18 mouse cellular contexts compared by ENCODE assay signal in the genomic region with DNA sequence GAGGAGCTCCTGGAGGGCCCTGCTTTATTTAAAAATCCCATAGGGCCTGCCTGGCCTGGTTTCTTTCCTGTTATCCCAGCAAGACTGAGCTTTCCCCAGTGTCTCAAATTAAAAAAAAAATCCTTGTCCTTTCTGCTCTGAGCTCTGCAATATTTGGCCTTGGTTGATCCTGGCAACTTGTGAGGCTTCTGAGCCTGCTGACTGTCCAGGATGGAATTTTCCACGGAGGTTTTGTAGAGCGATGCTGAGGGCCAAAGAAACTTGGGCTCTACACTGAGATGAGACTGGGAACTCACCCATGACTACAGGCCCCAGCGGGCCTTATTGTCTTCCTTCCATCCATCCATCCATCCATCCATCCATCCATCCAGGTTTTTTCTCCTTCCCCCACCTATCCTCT.
DNase-seq lines count a peak whose midpoint lies in the region; TF ChIP-seq lines count a peak whose summit lies in the region.
"Had no signal": no experiment of that assay in that cellular context is flagged by ENCODE, and none has a peak within 500 bp of the region (broad histone marks: within the 10 kb centered on the region; RNA-seq: fewer than 3 reads in every experiment).

No protein-coding gene starts in this region.

- no peaks in the 10 kb centered on the region for H3K36me3 ChIP-seq in kidney, adult 2 months (ENCODE audit: control insufficient read depth, insufficient read depth, low read length)
- H3K36me3 ChIP-seq: embryonic facial prominence, embryonic 12.5 days; hindbrain, embryonic 10.5 days; limb, embryonic 15.5 days; liver, embryonic 15.5 days; midbrain, embryonic 13.5 days; neural tube, embryonic 15.5 days had no signal

- H3K27me3 ChIP-seq in kidney, adult 2 months (replicated peaks; ENCODE audit: control insufficient read depth, insufficient read depth, low read length) = no peaks in the 10 kb centered on the region
- H3K27me3 ChIP-seq: forebrain, embryonic 13.5 days; liver, embryonic 15.5 days; Patski had no signal

- no peak overlapping the region for H3K27ac ChIP-seq in kidney, adult 2 months (ENCODE audit: insufficient read depth, low read depth, low read length)
- H3K27ac ChIP-seq: embryonic facial prominence, embryonic 12.5 days; forebrain, embryonic 13.5 days; hindbrain, embryonic 10.5 days; hindbrain, postnatal 0 days; limb, embryonic 15.5 days; liver, embryonic 15.5 days; midbrain, embryonic 13.5 days; neural tube, embryonic 15.5 days had no signal

- no peak overlapping the region for H3K4me3 ChIP-seq in kidney, adult 2 months (ENCODE audit: insufficient read depth, low read depth, low read length)
- H3K4me3 ChIP-seq: embryonic facial prominence, embryonic 12.5 days; erythroblast, embryonic 14.5 days; forebrain, embryonic 13.5 days; hindbrain, embryonic 10.5 days; limb, embryonic 15.5 days; liver, embryonic 15.5 days; midbrain, embryonic 13.5 days; neural tube, embryonic 15.5 days had no signal

- TF ChIP-seq CTCF in kidney, adult 2 months (conservative IDR thresholded peaks at IDR 0.05; ENCODE audit: insufficient read depth, insufficient read length, low read depth, low read length) = no peak

- peak; percentile 61 for DNase-seq in gastrocnemius, adult 18-20 months (ENCODE audit: low spot score)
- DNase-seq in gastrocnemius, postnatal 10 days = no peak
- peak; percentile 24 for DNase-seq in kidney, adult 2 months
- DNase-seq in kidney, adult 18-20 months = no peak
- DNase-seq in adrenal gland, adult 2 months = peak; percentile 78
- peak; percentile 19 for DNase-seq in brain, adult 2 months (ENCODE audit: low read depth, low spot score)
- no peak for DNase-seq in layer of hippocampus, adult 9-10 months (ENCODE audit: low spot score)
- DNase-seq in frontal cortex, postnatal 25 days (ENCODE audit: low spot score in 2 of 2) = no peak

- 73% methylated on average over 3 of the region's 3 CpGs for WGBS in kidney, adult 2 months

- TF ChIP-seq POLR2A in kidney, adult 2 months (IDR thresholded peaks at IDR 0.05; ENCODE audit: low read depth, low read length) = no peak

- no peaks in the 10 kb centered on the region for H3K4me1 ChIP-seq in kidney, adult 2 months (ENCODE audit: control insufficient read depth, insufficient read depth, low read length)
- H3K4me1 ChIP-seq: forebrain, embryonic 13.5 days; liver, embryonic 15.5 days had no signal

Comparison
In these comparisons a context has a peak if more than half of its experiments do, and no peak if none do; other contexts are left out.
1. DNase-seq: peak in gastrocnemius, adult 18-20 months (single experiment), kidney, adult 2 months (single experiment), adrenal gland, adult 2 months (single experiment) and brain, adult 2 months (single experiment); none in gastrocnemius, postnatal 10 days (single experiment), kidney, adult 18-20 months (single experiment), layer of hippocampus, adult 9-10 months (single experiment) and frontal cortex, postnatal 25 days (0 of 2).